Mouse (Mus musculus) CH12.LX (cell line): ENCODE data around the gene Hnrnpul1.

ENCODE experiments used
- CTCF ChIP-seq, 2 experiments: IDR thresholded peaks in 1 of 2; conservative IDR thresholded peaks in 1 of 2; 2 replicates each; pipeline ENCODE4 v1.5.1; 2011 to 2012; ENCODE audit warnings: low read depth in 2 of 2, low read length in 2 of 2, improper control_type of control experiment in 1 of 2, inconsistent platforms in 1 of 2, mild to moderate bottlenecking in 1 of 2, moderate library complexity in 1 of 2
- ETS1 ChIP-seq: conservative IDR thresholded peaks from 2 replicates; pipeline ENCODE4 v1.6.1; 2012; ENCODE audit warnings: low read depth, mild to moderate bottlenecking, inconsistent platforms, low read length, improper control_type of control experiment, moderate library complexity
- GABPA ChIP-seq: IDR thresholded peaks from 2 replicates; pipeline ENCODE4 v1.6.1; 2012; ENCODE audit warnings: low read depth, low read length, improper control_type of control experiment, inconsistent platforms; ENCODE audit not compliant: insufficient replicate concordance
- HCFC1 ChIP-seq: IDR thresholded peaks from 2 replicates; pipeline ENCODE4 v1.6.1; 2012; ENCODE audit warnings: low read depth, mild to moderate bottlenecking, inconsistent platforms, low read length, improper control_type of control experiment
- MAX ChIP-seq: IDR thresholded peaks from 2 replicates; pipeline ENCODE4 v1.6.1; 2011; ENCODE audit warnings: low read length, improper control_type of control experiment
- MEF2A ChIP-seq: IDR thresholded peaks from 2 replicates; pipeline ENCODE4 v1.6.1; 2014; ENCODE audit warnings: low read depth, mild to moderate bottlenecking, inconsistent platforms, low read length, improper control_type of control experiment, borderline replicate concordance
- POLR2AphosphoS2 ChIP-seq: IDR thresholded peaks from 2 replicates; pipeline ENCODE4 v1.6.1; 2011; ENCODE audit warnings: low read depth, low read length, improper control_type of control experiment
- USF1 ChIP-seq: IDR thresholded peaks from 2 replicates; pipeline ENCODE4 v1.6.1; 2014; ENCODE audit warnings: low read depth, mild to moderate bottlenecking, inconsistent platforms, low read length, improper control_type of control experiment
- USF2 ChIP-seq: conservative IDR thresholded peaks from 2 replicates; pipeline ENCODE4 v1.6.1; 2011; ENCODE audit warnings: low read depth, low read length, improper control_type of control experiment
- ZNF384 ChIP-seq: IDR thresholded peaks from 2 replicates; pipeline ENCODE4 v1.6.1; 2012; ENCODE audit warnings: low read depth, low read length, improper control_type of control experiment, inconsistent platforms

DNA sequence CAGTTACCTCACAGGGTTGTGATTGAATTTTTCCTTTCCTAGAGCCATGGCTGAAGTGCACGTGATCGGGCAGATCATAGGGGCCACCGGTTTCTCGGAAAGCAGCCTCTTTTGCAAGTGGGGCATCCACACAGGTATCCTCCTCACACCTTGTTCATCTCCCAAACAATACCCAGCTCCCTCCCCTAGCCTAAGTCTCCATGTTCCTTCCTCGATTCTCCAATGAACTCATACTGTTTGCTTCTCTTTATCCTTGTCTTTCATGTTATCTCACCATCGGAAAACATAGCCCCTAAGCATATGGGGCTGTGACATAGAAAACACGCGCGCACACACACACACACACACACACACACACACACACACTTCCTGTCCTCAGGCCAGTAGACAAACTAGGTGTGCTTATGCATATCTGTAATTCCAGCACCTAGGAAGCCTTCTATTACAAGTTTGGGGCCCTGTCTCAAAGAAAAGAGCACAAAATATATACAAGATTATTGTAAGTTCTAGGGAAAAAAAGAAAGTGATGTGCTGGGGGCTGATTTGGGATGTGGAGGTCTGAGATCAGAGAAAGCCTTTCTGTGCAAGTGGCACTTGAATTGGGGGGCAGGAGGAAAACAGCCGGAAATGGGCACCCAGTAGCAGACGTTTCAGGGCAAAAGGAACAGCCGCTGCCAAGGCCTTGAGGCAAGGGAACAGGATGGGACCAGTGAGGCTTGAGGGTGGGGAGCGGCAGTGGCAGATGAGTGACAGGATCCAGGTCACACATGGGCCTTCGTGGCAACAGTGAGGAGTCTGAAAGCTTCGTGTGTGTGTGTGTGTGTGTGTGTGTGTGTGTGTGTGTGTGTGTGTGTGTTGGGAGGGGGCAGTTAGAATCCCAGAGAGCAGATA is 73.0 kb downstream of the Hnrnpul1 start:
- TF ChIP-seq ETS1, result no peak
- TF ChIP-seq GABPA, result no peak
- no peak for TF ChIP-seq MEF2A
- TF ChIP-seq MAX, result no peak
- no peak for TF ChIP-seq HCFC1
- no peak for TF ChIP-seq USF2
- TF ChIP-seq CTCF (conservative IDR thresholded peaks at IDR 0.05 in 1 of 2, IDR thresholded peaks at IDR 0.05 in 1 of 2; ENCODE audit: low read depth in 2 of 2, low read length in 2 of 2), result no peak
- no peak for TF ChIP-seq USF1
- TF ChIP-seq ZNF384, result no peak
- no peak for TF ChIP-seq POLR2AphosphoS2
